Mouse (Mus musculus) cortical plate, adult 2 months (tissue): ENCODE measurements at regions not wholly inside any gene's neighbourhood (a gene's known extent, or its start where the extent isn't known, plus 50 kb on each side); places are given as distances from the start of the nearest gene placed in this dataset.

ENCODE experiments used
- CTCF ChIP-seq: fragments of 200-500 bp; IDR thresholded peaks from 2 replicates; pipeline ENCODE4 v1.5.1; 2011; ENCODE audit warnings: mild to moderate bottlenecking, control low read depth, low read length; ENCODE audit not compliant: insufficient read depth; ENCODE audit errors: extremely low read depth
- POLR2A ChIP-seq: fragments of 200-500 bp; IDR thresholded peaks from 2 replicates; pipeline ENCODE4 v1.6.1; 2011; ENCODE audit warnings: mild to moderate bottlenecking, low read length, control low read depth; ENCODE audit not compliant: insufficient read depth; ENCODE audit errors: extremely low read depth

DNA sequence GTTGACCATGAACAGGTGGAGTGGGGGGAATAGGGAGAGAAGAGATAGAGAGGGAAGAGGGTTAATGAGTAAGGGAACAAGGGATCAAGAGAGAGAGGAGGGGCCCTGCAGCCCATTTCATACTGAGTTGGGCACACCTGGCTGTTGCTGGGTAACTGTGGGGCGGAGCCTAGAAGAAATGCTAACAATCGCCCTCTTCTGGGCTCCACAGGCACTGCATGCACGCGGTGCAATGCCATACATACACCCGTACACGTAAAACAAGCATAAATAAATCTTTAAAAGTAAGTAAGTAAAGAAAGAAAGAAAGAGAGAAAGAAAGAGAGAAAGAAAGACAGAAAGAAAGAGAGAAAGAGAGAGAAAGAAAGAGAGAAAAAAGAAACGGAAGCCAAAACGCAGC is 106.5 kb upstream of the Rxfp2 start:
- TF ChIP-seq CTCF (0 out of 2 replicates have a peak, but pooled peaks have one; percentile 6), POLR2A (no peak)
